Mouse (Mus musculus): ENCODE data around the gene Mecr. TPM values are rescaled to one million over a fixed set of nuclear protein-coding genes. Genes with fewer than 3 reads are reported as not detected.

The Mecr gene
- total RNA-seq (2023), result 32.6 TPM

DNA sequence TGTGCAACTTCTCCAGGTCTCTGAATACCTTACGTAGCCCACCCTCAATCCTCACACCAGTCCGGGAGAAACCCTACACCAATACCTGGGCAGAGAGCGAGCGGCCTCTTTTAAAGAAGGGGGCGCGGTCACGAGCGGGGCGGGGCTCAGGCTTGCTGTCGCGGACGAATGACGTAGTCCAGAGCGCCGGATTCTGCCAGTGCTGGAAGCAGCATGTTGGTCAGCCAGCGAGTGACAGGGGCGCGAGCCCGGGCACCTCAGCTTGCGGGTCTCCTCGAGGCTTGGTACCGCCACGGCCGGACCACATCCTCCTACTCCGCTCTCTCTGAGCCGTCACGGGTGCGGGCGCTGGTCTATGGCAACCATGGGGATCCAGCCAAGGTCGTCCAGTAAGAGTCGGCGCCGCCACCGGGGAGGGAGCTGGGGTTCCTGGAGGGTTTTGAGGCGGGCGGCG is at the start of gene Mecr:
Mecr (plus strand) TSS at position 181 of the 454 bp plus-strand sequence.

DNA sequence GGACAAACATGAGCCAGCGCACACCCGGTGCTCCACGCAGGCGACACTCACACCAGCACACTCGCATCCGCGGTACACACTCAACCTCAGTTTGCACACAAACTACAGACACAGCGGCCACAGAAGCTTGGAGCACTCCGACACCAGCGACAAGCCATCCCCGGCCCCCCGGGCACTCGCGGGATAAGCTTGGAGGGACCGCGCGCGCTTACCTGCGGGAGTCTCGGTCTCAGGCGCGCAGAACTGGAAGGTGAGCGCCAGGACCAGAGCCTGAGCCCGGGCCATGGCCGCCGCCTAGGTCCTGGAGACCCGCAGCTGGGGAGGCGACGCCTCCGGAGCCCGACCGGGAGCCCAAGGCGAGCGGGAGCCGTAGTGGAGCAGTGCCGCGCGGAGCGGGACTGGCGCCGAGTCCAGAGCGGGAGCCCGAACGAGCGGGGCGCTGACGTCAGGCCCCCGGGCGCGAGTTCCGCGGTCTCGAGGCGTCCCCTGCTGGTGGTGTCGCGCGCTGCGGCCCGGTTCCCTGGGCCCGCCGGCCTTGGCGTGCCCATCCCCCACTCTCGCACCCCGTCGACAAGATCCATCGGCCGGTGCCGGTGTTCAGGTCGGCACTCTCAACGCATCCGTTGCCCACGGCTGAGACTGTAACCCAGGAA is 5.3 kb upstream of the Mecr start, which contains the start of gene Ptpru:
Ptpru (minus strand) TSS at position 417 of the 653 bp plus-strand sequence.

DNA sequence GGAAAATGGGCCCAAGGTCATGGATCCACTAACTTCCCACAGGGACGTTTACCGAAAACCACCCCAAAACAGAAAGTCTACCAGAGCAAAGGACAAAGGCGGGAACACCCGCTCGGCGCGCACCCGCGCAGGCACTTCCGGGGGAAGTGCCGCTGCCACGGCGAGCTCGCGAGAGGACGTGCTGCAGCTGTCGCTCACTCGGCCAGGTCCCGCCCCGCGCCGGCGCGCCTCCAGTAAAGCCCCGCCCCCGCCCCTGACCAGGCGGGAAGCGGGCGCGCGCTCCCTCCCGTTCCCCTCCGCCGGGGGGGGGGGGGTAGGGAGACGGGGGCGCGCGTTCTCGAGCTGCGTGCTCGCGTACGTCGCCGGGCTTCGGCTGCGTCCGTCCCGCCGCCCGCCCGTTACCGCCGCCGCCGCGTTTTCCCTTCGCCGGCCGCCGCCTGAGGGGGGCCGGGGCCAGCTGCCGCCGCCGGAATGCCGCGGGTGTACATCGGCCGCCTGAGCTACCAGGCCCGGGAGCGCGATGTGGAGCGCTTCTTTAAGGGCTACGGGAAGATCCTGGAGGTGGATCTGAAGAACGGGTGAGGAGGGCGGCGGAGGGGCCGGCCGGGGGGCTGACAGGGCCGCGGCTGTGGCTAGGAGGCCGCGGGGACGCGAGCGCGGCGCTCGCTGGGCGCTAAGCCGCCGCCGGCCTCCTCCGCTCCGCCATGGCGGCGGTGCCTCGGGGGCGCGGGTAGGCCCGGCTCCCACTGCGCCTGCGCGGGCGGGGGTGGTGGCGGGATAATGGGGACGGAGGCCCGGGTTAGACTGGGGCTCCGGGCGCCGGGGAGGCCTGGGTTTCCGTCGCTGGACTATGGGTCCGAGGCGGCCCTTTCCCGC is 30.3 kb downstream of the Mecr start, which contains the start of gene Srsf4:
Srsf4 (plus strand) TSS at position 325 of the 876 bp plus-strand sequence.

Other genes starting within 250 kb of the Mecr start
- gene Ptpru, start 5.2 kb upstream of the Mecr start, total RNA-seq (2023), result 0.71 TPM
- 97.6 TPM for gene Srsf4, start 30.1 kb downstream of the Mecr start, total RNA-seq (2023)
- gene Tmem200b, start 78.3 kb downstream of the Mecr start, total RNA-seq (2023), result not detected
- 0.92 TPM for gene Gm10300, start 231.2 kb downstream of the Mecr start, total RNA-seq (2023)
- 131 TPM for gene Epb41, start 231.9 kb downstream of the Mecr start, total RNA-seq (2023)